Mouse (Mus musculus): ENCODE data around the gene Apc2.
A peak's percentile ranks its signal among the peaks of the same experiment; 100 is the strongest.

The Apc2 gene

GRCm38 (mm10) chr10:80262776-80263365 is 32.9 kb upstream of the Apc2 start:
- DNase-seq: no peak

GRCm38 (mm10) chr10:80264341-80265148 is 31.2 kb upstream of the Apc2 start:
- DNase-seq: peak; percentile 99

GRCm38 (mm10) chr10:80265149-80265486 is 30.7 kb upstream of the Apc2 start:
- no peak for DNase-seq

GRCm38 (mm10) chr10:80270099-80270498 is 25.7 kb upstream of the Apc2 start:
- no peak for DNase-seq

- no peak for DNase-seq
These were observed 25.0 kb upstream of the Apc2 start for GRCm38 (mm10) chr10:80270734-80271181.

- DNase-seq: no peak
These were observed 24.5 kb upstream of the Apc2 start for GRCm38 (mm10) chr10:80271186-80271843.

GRCm38 (mm10) chr10:80271870-80272585 is 23.7 kb upstream of the Apc2 start:
- no peak for DNase-seq

- DNase-seq: no peak
These were observed 21.9 kb upstream of the Apc2 start for GRCm38 (mm10) chr10:80273847-80274246.

- DNase-seq: no peak
These were observed 19.5 kb upstream of the Apc2 start for GRCm38 (mm10) chr10:80276238-80276637.

GRCm38 (mm10) chr10:80278390-80278789 is 17.4 kb upstream of the Apc2 start:
- DNase-seq: no peak

GRCm38 (mm10) chr10:80279273-80279672 is 16.5 kb upstream of the Apc2 start:
- DNase-seq: no peak

GRCm38 (mm10) chr10:80281304-80281703 is 14.5 kb upstream of the Apc2 start:
- no peak for DNase-seq

GRCm38 (mm10) chr10:80281921-80282371 is 13.8 kb upstream of the Apc2 start:
- DNase-seq: no peak

GRCm38 (mm10) chr10:80282481-80283441 is 13.0 kb upstream of the Apc2 start:
- no peak for DNase-seq

- DNase-seq: no peak
These were observed 10.3 kb upstream of the Apc2 start for GRCm38 (mm10) chr10:80285222-80286070.

GRCm38 (mm10) chr10:80288097-80288496 is 7.7 kb upstream of the Apc2 start:
- no peak for DNase-seq

GRCm38 (mm10) chr10:80288657-80289056 is 7.1 kb upstream of the Apc2 start:
- no peak for DNase-seq

GRCm38 (mm10) chr10:80292251-80293146 is 3.3 kb upstream of the Apc2 start, which contains the start of gene Rps15:
Rps15 (plus strand) TSS chr10:80292453.
- peak; percentile 92 for DNase-seq

- DNase-seq: peak; percentile 15
These were observed 2.5 kb upstream of the Apc2 start for GRCm38 (mm10) chr10:80293325-80293724.

GRCm38 (mm10) chr10:80294311-80294710 is 1.5 kb upstream of the Apc2 start:
- no peak for DNase-seq

Measured in right cerebral cortex, postnatal 25 days (tissue).